Mouse (Mus musculus) brain, embryonic 14.5 days (tissue): ENCODE results near the gene Asb18.

Source experiments
- CTCF ChIP-seq: fragments of 200-500 bp; IDR thresholded peaks from 2 replicates; pipeline ENCODE4 v1.5.1; 2012; ENCODE audit warnings: inconsistent platforms, mild to moderate bottlenecking, moderate library complexity, borderline replicate concordance; ENCODE audit not compliant: insufficient read depth, insufficient read length; ENCODE audit errors: extremely low read depth
- POLR2A ChIP-seq: fragments of 200-500 bp; IDR thresholded peaks from 2 replicates; pipeline ENCODE4 v1.6.1; 2012; ENCODE audit warnings: mild to moderate bottlenecking, inconsistent platforms, borderline replicate concordance; ENCODE audit not compliant: poor library complexity, insufficient read depth, insufficient read length, severe bottlenecking; ENCODE audit errors: extremely low read depth

DNA sequence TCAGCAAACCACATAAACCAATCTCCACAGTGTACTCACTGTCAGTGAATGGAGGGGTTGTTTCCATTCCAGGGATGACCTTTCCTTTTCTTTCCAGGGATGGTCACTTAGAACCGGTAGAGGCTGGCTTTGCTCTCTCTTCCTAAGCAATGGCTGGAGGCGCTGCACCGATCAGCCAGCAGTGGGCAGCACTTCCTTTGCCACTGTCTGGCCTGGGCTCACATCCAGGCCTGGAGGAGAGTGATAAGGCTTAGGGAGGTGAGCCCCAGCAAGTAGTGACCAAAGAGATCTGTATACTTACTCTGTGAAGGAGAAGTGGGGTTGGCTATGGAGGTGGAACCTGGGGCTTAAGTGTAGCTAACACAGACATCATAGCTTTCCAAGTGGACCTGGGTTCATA is 12.5 kb upstream of the Asb18 start:
- no peak for TF ChIP-seq POLR2A
- TF ChIP-seq CTCF, result peak; percentile 74
